Mouse (Mus musculus) regulatory T cell (primary cell): ENCODE results near the gene Zfp972.
"Not testable (repeated sequence)": the region's sequence is repeated elsewhere in the genome, so short reads cannot be mapped to it uniquely, and the experiment has no call there.

Experiments used
- in situ Hi-C: fragments of 300-600 bp; cut with MboI, MseI; formaldehyde crosslinking; loops from one replicate; pipeline ENCODE4 v1.15.1; 2025; ENCODE audit warnings: high pct_unique_total_duplicates

Gene Zfp972

GRCm38 (mm10) chr2:177925563-177926103, at the start of gene Zfp972:
TSS of gene Zfp972 (minus strand) at chr2:177925613.
- in situ Hi-C loops, result not testable (repeated sequence)

GRCm38 (mm10) chr2:177974814-177975213, 49.4 kb upstream of the Zfp972 start:
- in situ Hi-C loops, result loop anchor here (25.0 kb wide), 1 partner anchor 238 kb away; no protein-coding TSS in a partner anchor

GRCm38 (mm10) chr2:177957145-177957544, 31.7 kb upstream of the Zfp972 start, which contains the start of gene Gm14326:
TSS of gene Gm14326 (minus strand) at chr2:177957297.
- in situ Hi-C loops, result not testable (repeated sequence)

GRCm38 (mm10) chr2:177956734-177957133, 31.3 kb upstream of the Zfp972 start:
- in situ Hi-C loops, result not testable (repeated sequence)

- in situ Hi-C loops, result loop anchor here (5.0 to 25.0 kb wide), 2 partner anchors 124 to 866 kb away; no protein-coding TSS in a partner anchor
Measured at GRCm38 (mm10) chr2:177903276-177903675, 22.1 kb downstream of the Zfp972 start.

GRCm38 (mm10) chr2:177898171-177898570, 27.2 kb downstream of the Zfp972 start:
- in situ Hi-C loops, result loop anchor here (10.0 kb wide), 1 partner anchor 433 kb away; the partner anchor contains the start of gene Zfp970

- in situ Hi-C loops, result loop anchor here (10.0 kb wide), 1 partner anchor 432 kb away; the partner anchor contains the start of gene Zfp970
Measured at GRCm38 (mm10) chr2:177897046-177897578, 28.3 kb downstream of the Zfp972 start, which contains the start of gene Gm14327. TSS of gene Gm14327 (plus strand) at chr2:177897096.

GRCm38 (mm10) chr2:177887743-177888142, 37.7 kb downstream of the Zfp972 start:
- in situ Hi-C loops, result not testable (repeated sequence)

- in situ Hi-C loops, result not testable (repeated sequence)
Measured at GRCm38 (mm10) chr2:177862254-177862653, 63.2 kb downstream of the Zfp972 start.
